Mouse (Mus musculus): ENCODE measurements around the gene Pomt2. TPM values are rescaled to one million over a fixed set of nuclear protein-coding genes. Genes with fewer than 3 reads are reported as not detected.

The Pomt2 gene
- polyA plus RNA-seq (2012; rRNA removed), result 25.1 and 25.4 TPM in 2 replicates

GRCm38 (mm10) chr12:87147395-87148089 lies at the start of gene Pomt2:
TSS of gene Pomt2 (minus strand) at chr12:87147968.

DNA sequence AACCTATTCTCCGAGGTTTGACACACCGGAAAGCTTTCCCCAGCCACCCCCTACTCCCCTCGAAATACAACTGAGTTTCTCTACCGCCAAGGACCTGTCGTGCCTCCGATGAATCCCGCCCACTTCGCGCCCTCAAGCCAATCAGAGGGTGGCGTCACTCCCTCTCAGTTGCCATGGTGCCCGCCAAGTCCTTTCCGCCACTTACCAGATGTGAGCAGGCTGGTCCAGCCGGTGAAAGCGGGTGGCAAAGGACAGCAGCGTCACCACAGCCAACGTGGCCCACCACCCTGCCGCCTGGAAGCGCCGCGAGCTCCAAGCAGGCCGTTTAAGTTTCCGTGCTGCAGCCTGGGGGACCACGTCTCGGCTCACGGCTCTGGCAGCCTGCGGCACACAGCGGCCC lies 802 bp downstream of the Pomt2 start, which contains the start of gene Gstz1:
Gene Gstz1, plus strand, starts transcription at position 200 of the 400 bp plus-strand sequence.

DNA sequence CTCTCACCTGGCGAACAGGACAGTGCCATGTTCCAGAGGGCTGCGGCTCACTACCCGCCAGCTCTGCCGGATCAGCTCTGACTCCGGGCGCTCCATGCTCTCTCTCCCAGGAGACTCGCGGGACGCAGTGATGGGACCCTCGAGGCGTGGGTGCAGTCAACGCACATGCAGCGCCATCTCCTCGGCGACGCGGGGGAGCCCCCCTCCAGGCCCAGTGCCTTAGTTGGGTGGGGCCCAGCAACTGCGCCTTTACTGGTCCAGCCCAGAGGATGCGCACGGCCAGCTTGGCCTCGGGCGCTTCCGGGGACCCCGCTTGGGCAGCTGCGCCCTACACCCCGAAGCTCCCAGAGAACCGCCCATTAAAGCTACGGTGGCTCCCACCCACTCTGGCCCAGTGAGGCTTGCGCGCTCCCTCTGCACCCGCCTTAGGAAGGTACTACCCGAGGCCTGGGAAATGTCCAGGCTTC lies 45.6 kb downstream of the Pomt2 start, which contains the start of gene Ngb:
Gene Ngb, minus strand, starts transcription at position 375 of the 467 bp plus-strand sequence.

Other genes starting within 250 kb of the Pomt2 start
- 49.8 and 52.9 TPM in 2 replicates for gene Cipc, start 200.9 kb downstream of the Pomt2 start, polyA plus RNA-seq (2012; rRNA removed)
- gene Zdhhc22, start 157.5 kb downstream of the Pomt2 start, polyA plus RNA-seq (2012; rRNA removed), result 0.93 and 1.4 TPM in 2 replicates
- 0.43 and 0.74 TPM in 2 replicates for gene Tmem63c, start 126.6 kb downstream of the Pomt2 start, polyA plus RNA-seq (2012; rRNA removed)
- gene Ngb, start 45.4 kb downstream of the Pomt2 start, polyA plus RNA-seq (2012; rRNA removed), result 2.2 and 3.5 TPM in 2 replicates
- 59.2 and 71.8 TPM in 2 replicates for gene Gstz1, start 803 bp downstream of the Pomt2 start, polyA plus RNA-seq (2012; rRNA removed)
- gene Samd15, start 51.8 kb upstream of the Pomt2 start, polyA plus RNA-seq (2012; rRNA removed), result 0.36 and 0.37 TPM in 2 replicates
- gene Tmed8, start 52.5 kb upstream of the Pomt2 start, polyA plus RNA-seq (2012; rRNA removed), result 6.1 and 6.4 TPM in 2 replicates
- 0.24 and 0.64 TPM in 2 replicates for gene Noxred1, start 90.8 kb upstream of the Pomt2 start, polyA plus RNA-seq (2012; rRNA removed)
- 33.8 and 39.1 TPM in 2 replicates for gene Vipas39, start 118.3 kb upstream of the Pomt2 start, polyA plus RNA-seq (2012; rRNA removed)
- gene Ahsa1, start 118.5 kb upstream of the Pomt2 start, polyA plus RNA-seq (2012; rRNA removed), result 74.1 and 75.4 TPM in 2 replicates
- gene Ism2, start 151.7 kb upstream of the Pomt2 start, polyA plus RNA-seq (2012; rRNA removed), result 1.4 and 1.7 TPM in 2 replicates
- gene Sptlc2, start 240.4 kb upstream of the Pomt2 start, polyA plus RNA-seq (2012; rRNA removed), result 8.2 and 19.2 TPM in 2 replicates